Mouse (Mus musculus) heart, embryonic 10.5 days (tissue): ENCODE data around the gene Sbsn. TPM values are rescaled to one million over a fixed set of nuclear protein-coding genes. Genes with fewer than 3 reads are reported as not detected.

Source experiments
- DNase-seq: peaks from one replicate; pipeline ENCODE4 v3.0.0-alpha.2; 2017; ENCODE audit warnings: low spot score
- H3K27ac ChIP-seq: fragments of 300-500 bp; sonication (generic); 2 replicates; pipeline ENCODE4 v1.5.1; 2016; ENCODE audit warnings: mild to moderate bottlenecking
- H3K27me3 ChIP-seq: fragments of 300-500 bp; sonication (generic); 2 replicates; pipeline ENCODE4 v1.6.1; 2016; ENCODE audit warnings: mild to moderate bottlenecking; ENCODE audit not compliant: poor library complexity, insufficient read depth, severe bottlenecking
- H3K36me3 ChIP-seq: fragments of 300-500 bp; sonication (generic); 2 replicates; pipeline ENCODE4 v1.6.1; 2016; ENCODE audit warnings: mild to moderate bottlenecking, moderate library complexity
- H3K4me1 ChIP-seq: fragments of 300-500 bp; sonication (generic); 2 replicates; pipeline ENCODE4 v1.6.1; 2016; ENCODE audit warnings: mild to moderate bottlenecking
- H3K4me3 ChIP-seq: fragments of 300-500 bp; sonication (generic); 2 replicates; pipeline ENCODE4 v1.5.1; 2016; ENCODE audit warnings: mild to moderate bottlenecking, moderate library complexity
- H3K9me3 ChIP-seq: fragments of 300-500 bp; sonication (generic); 2 replicates; pipeline ENCODE4 v1.6.1; 2016; ENCODE audit warnings: mild to moderate bottlenecking, moderate library complexity
- WGBS: fragments of 180-500 bp; shearing (Covaris S2); methylation state at CpG from one replicate; pipeline ENCODE4 v1.1.7; 2016; 5-methylcytosine and 5-hydroxymethylcytosine counted together
- polyA plus RNA-seq: library from polyadenylated mRNA; unstranded; fragments of >200 nt; fragmentation: Nextera tagmentation; extraction: Ambion mirVana; gene quantifications from 2 replicates; pipeline ENCODE4 v1.2.1, GENCODE M21; 2016

The Sbsn gene
- polyA plus RNA-seq, 1 experiment from 2014 or later: 1.1 TPM

- peaks cover 5% of the 10 kb centered on the region for H3K9me3 ChIP-seq
- 0 out of 2 replicates have a peak, but pooled peaks cover 4% of the 10 kb centered on the region for H3K4me1 ChIP-seq
- 75% methylated on average over 1 of the region's 1 CpGs for WGBS
- H3K27me3 ChIP-seq: no peaks in the 10 kb centered on the region
- no peak overlapping the region for H3K4me3 ChIP-seq
- no peaks in the 10 kb centered on the region for H3K36me3 ChIP-seq
- DNase-seq: no peak
- no peak overlapping the region for H3K27ac ChIP-seq
These were observed 45.5 kb downstream of the Sbsn start for GRCm38 (mm10) chr7:30796790-30797189.

GRCm38 (mm10) chr7:30800653-30801052, 49.4 kb downstream of the Sbsn start:
- H3K4me3 ChIP-seq: no peak overlapping the region
- no peak for DNase-seq
- H3K9me3 ChIP-seq: peaks cover 5% of the 10 kb centered on the region
- 0 out of 2 replicates have a peak, but pooled peaks cover 4% of the 10 kb centered on the region for H3K4me1 ChIP-seq
- no peaks in the 10 kb centered on the region for H3K27me3 ChIP-seq
- H3K27ac ChIP-seq: no peak overlapping the region
- no peaks in the 10 kb centered on the region for H3K36me3 ChIP-seq

GRCm38 (mm10) chr7:30803256-30803655, 52.0 kb downstream of the Sbsn start:
- Histone ChIP-seq H3K27me3 (no peaks in the 10 kb centered on the region), H3K9me3 (peaks cover 5% of the 10 kb centered on the region), H3K4me1 (0 out of 2 replicates have a peak, but pooled peaks cover 4% of the 10 kb centered on the region), H3K36me3 (no peaks in the 10 kb centered on the region), H3K27ac (no peak overlapping the region), H3K4me3 (no peak overlapping the region)
- DNase-seq: no peak
- WGBS: 89% methylated on average over 3 of the region's 3 CpGs

GRCm38 (mm10) chr7:30804026-30804715, 52.9 kb downstream of the Sbsn start:
- no peaks in the 10 kb centered on the region for H3K36me3 ChIP-seq
- no peak overlapping the region for H3K27ac ChIP-seq
- 74% methylated on average over 9 of the region's 9 CpGs for WGBS
- no peak overlapping the region for H3K4me3 ChIP-seq
- no peaks in the 10 kb centered on the region for H3K27me3 ChIP-seq
- no peak for DNase-seq
- peaks cover 5% of the 10 kb centered on the region for H3K9me3 ChIP-seq
- H3K4me1 ChIP-seq: no peaks in the 10 kb centered on the region

Other genes with a start within 250 kb of the Sbsn start
- 8.5 and 9.0 TPM in 2 replicates for gene Arhgap33, start 216.4 kb upstream of the Sbsn start, polyA plus RNA-seq
- gene Hspb6, start 199.3 kb upstream of the Sbsn start, polyA plus RNA-seq: 4.2 and 8.3 TPM in 2 replicates
- 8.8 and 13.0 TPM in 2 replicates for gene Proser3, start 199.2 kb upstream of the Sbsn start, polyA plus RNA-seq
- 31.5 and 35.6 TPM in 2 replicates for gene Lin37, start 191.6 kb upstream of the Sbsn start, polyA plus RNA-seq
- 87.8 and 90.4 TPM in 2 replicates for gene U2af1l4, start 188.2 kb upstream of the Sbsn start, polyA plus RNA-seq
- 9.9 and 12.3 TPM in 2 replicates for gene Gm49396, start 188.1 kb upstream of the Sbsn start, polyA plus RNA-seq
- 112 and 124 TPM in 2 replicates for gene Psenen, start 187.8 kb upstream of the Sbsn start, polyA plus RNA-seq
- gene Igflr1, start 186.0 kb upstream of the Sbsn start, polyA plus RNA-seq: 2.6 and 4.1 TPM in 2 replicates
- gene Kmt2b, start 162.7 kb upstream of the Sbsn start, polyA plus RNA-seq: 5.6 and 8.3 TPM in 2 replicates
- 0.19 and 0.27 TPM in 2 replicates for gene Zbtb32, start 152.6 kb upstream of the Sbsn start, polyA plus RNA-seq
- 1.8 and 2.7 TPM in 2 replicates for gene Upk1a, start 138.6 kb upstream of the Sbsn start, polyA plus RNA-seq
- gene Cox6b1, start 125.3 kb upstream of the Sbsn start, polyA plus RNA-seq: 1,107 and 1,574 TPM in 2 replicates
- gene Etv2, start 115.6 kb upstream of the Sbsn start, polyA plus RNA-seq: 5.5 and 5.9 TPM in 2 replicates
- gene Rbm42, start 101.2 kb upstream of the Sbsn start, polyA plus RNA-seq: 111 and 130 TPM in 2 replicates
- 51.3 and 59.8 TPM in 2 replicates for gene Haus5, start 86.5 kb upstream of the Sbsn start, polyA plus RNA-seq
- not detected in 2 replicates for gene Pmis2, start 79.9 kb upstream of the Sbsn start, polyA plus RNA-seq
- gene 2200002J24Rik, start 52.5 kb upstream of the Sbsn start, polyA plus RNA-seq: 0.48 and 1.1 TPM in 2 replicates
- gene Atp4a, start 39.3 kb upstream of the Sbsn start, polyA plus RNA-seq: 1.1 and 1.5 TPM in 2 replicates
- gene Tmem147, start 21.9 kb upstream of the Sbsn start, polyA plus RNA-seq: 183 and 189 TPM in 2 replicates
- 0.23 and 0.48 TPM in 2 replicates for gene Gapdhs, start 7.8 kb upstream of the Sbsn start, polyA plus RNA-seq
- gene Dmkn, start 12.3 kb downstream of the Sbsn start, polyA plus RNA-seq: 0.39 and 0.81 TPM in 2 replicates
- gene Krtdap, start 36.4 kb downstream of the Sbsn start, polyA plus RNA-seq: not detected in 2 replicates
- 0.20 TPM in 1 of 2 replicates, not detected in the other for gene Ffar2, start 72.3 kb downstream of the Sbsn start, polyA plus RNA-seq
- 0.10 and 0.17 TPM in 2 replicates for gene Ffar3, start 104.7 kb downstream of the Sbsn start, polyA plus RNA-seq
- gene Ffar1, start 110.1 kb downstream of the Sbsn start, polyA plus RNA-seq: not detected in 2 replicates
- not detected in 2 replicates for gene Cd22, start 128.9 kb downstream of the Sbsn start, polyA plus RNA-seq
- 0.30 and 0.38 TPM in 2 replicates for gene Mag, start 163.4 kb downstream of the Sbsn start, polyA plus RNA-seq
- gene Hamp2, start 173.2 kb downstream of the Sbsn start, polyA plus RNA-seq: not detected in 2 replicates
- gene Hamp, start 192.6 kb downstream of the Sbsn start, polyA plus RNA-seq: not detected in 2 replicates
- gene Usf2, start 205.3 kb downstream of the Sbsn start, polyA plus RNA-seq: 15.0 and 26.9 TPM in 2 replicates
- 16.6 and 40.3 TPM in 2 replicates for gene Lsr, start 222.0 kb downstream of the Sbsn start, polyA plus RNA-seq
- gene Fam187b, start 222.3 kb downstream of the Sbsn start, polyA plus RNA-seq: 1.2 and 2.5 TPM in 2 replicates